7 mouse cellular contexts compared by ENCODE assay signal in genomic region chr9:58053102-58053501, GRCm38 (mm10). TPM values are rescaled to one million over a fixed set of nuclear protein-coding genes. Genes with fewer than 3 reads are reported as not detected.
A peak's percentile ranks its signal among the peaks of the same experiment; 100 is the strongest.
DNase-seq lines count a peak whose midpoint lies in the region; ATAC-seq and TF ChIP-seq lines count a peak whose summit lies in the region.

No protein-coding gene starts in this region.

- WGBS in spleen, adult 2 months, result 28% methylated on average over 3 of the region's 3 CpGs

- no peaks in the 10 kb centered on the region; the same call in 1 of the 2 replicates for H3K4me1 ChIP-seq in spleen, adult 2 months (ENCODE audit: control insufficient read depth, insufficient read depth, insufficient read length)

- H3K4me3 ChIP-seq in spleen, adult 2 months (ENCODE audit: extremely low read depth, insufficient read depth, insufficient read length), result no peak overlapping the region

- no peaks in the 10 kb centered on the region for H3K27me3 ChIP-seq in spleen, adult 2 months (ENCODE audit: control insufficient read depth, insufficient read depth, low read length)

- DNase-seq in A20 (ENCODE audit: low read depth, low spot score), result peak; percentile 54
- DNase-seq in CD8-positive naive resting alpha-beta T cell, adult 2 months (ENCODE audit: low read depth in 2 of 2, low spot score in 2 of 2), result peak; percentile 29 to 44
- peak; percentile 71 for DNase-seq in cerebellum, adult 9-10 months
- DNase-seq in frontal cortex, postnatal 14 days (ENCODE audit: low spot score in 2 of 2), result peak; percentile 61 to 68
- DNase-seq in layer of hippocampus, postnatal 10 days (ENCODE audit: low spot score in 2 of 2), result peak; percentile 71 to 77
- peak in 1 of 2 experiments; percentile 46 for DNase-seq in spleen, adult 2 months (ENCODE audit: low read depth in 1 of 2, low spot score in 2 of 2)

- H3K27ac ChIP-seq in spleen, adult 2 months (ENCODE audit: insufficient read depth, low read length), result no peak overlapping the region

- TF ChIP-seq CTCF in spleen, adult 2 months (IDR thresholded peaks at IDR 0.05; ENCODE audit: extremely low read depth, insufficient read depth, insufficient read length, insufficient replicate concordance), result peak; percentile 51; the same call in 1 of the 2 replicates

- peak; percentile 78 for ATAC-seq in megakaryocyte progenitor cell, adult 5-6 weeks (replicated peaks; ENCODE audit: poor library complexity)

- TF ChIP-seq POLR2A in spleen, adult 2 months (IDR thresholded peaks at IDR 0.05; ENCODE audit: low read depth, low read length), result no peak

- H3K36me3 ChIP-seq in spleen, adult 2 months (ENCODE audit: control insufficient read depth, insufficient read depth, low read length), result no peaks in the 10 kb centered on the region

RNA-seq across cellular contexts. Expression of gene Stra6, which starts 10.5 kb away (rescaled TPM):
- total RNA-seq in layer of hippocampus, postnatal 10 days (2021), result 1 to 10 TPM; 9.0 TPM
- total RNA-seq in megakaryocyte progenitor cell, adult 5-6 weeks (2015), result not detected in 2 replicates
- total RNA-seq in megakaryocyte progenitor cell, adult 5-6 weeks (2017), result not detected in 2 replicates
- polyA plus RNA-seq in spleen, adult 2 months (2012; rRNA removed), result 1.9 and 3.4 TPM in 2 replicates

RNA-seq across cellular contexts. Expression of gene Cyp11a1, which starts 46.9 kb away (rescaled TPM):
- total RNA-seq in layer of hippocampus, postnatal 10 days (2021), result 1 to 10 TPM; 1.2 to 1.9 TPM
- total RNA-seq in megakaryocyte progenitor cell, adult 5-6 weeks (2015), result 0.15 and 0.47 TPM in 2 replicates
- total RNA-seq in megakaryocyte progenitor cell, adult 5-6 weeks (2017), result 0.30 and 1.2 TPM in 2 replicates
- 0.52 and 0.67 TPM in 2 replicates for polyA plus RNA-seq in spleen, adult 2 months (2012; rRNA removed)

Comparison
In these comparisons a context has a peak if more than half of its experiments do, and no peak if none do; other contexts are left out.
1. RNA of gene Stra6, which starts 10.5 kb away (total RNA-seq): 9.0 TPM in layer of hippocampus, postnatal 10 days; not detected in megakaryocyte progenitor cell, adult 5-6 weeks; every median in the first group is over 4 times any median in the second.